Mouse (Mus musculus): ENCODE results near the gene Rec8.

Gene Rec8

GRCm38 (mm10) chr14:55643060-55643907, 25.4 kb downstream of the Rec8 start, which contains the start of gene Tm9sf1:
Gene Tm9sf1 (minus strand): TSS chr14:55643806.
- DNase-seq: peak; percentile 90

- DNase-seq: peak; percentile 34
Observed at GRCm38 (mm10) chr14:55644261-55644888, 26.5 kb downstream of the Rec8 start.

GRCm38 (mm10) chr14:55649884-55650283, 32.0 kb downstream of the Rec8 start, which contains the start of gene Tssk4:
Gene Tssk4 (plus strand): TSS chr14:55650184.
- no peak for DNase-seq

GRCm38 (mm10) chr14:55651528-55651927, 33.7 kb downstream of the Rec8 start:
- DNase-seq: no peak

GRCm38 (mm10) chr14:55656935-55657334, 39.1 kb downstream of the Rec8 start:
- no peak for DNase-seq

GRCm38 (mm10) chr14:55658011-55658410, 40.2 kb downstream of the Rec8 start:
- no peak for DNase-seq

- peak; percentile 87 for DNase-seq
Observed at GRCm38 (mm10) chr14:55659960-55660573, 42.2 kb downstream of the Rec8 start, which contains the start of gene Mdp1. Gene Mdp1 (minus strand): TSS chr14:55660508.

- DNase-seq: no peak
Observed at GRCm38 (mm10) chr14:55660636-55661035, 42.8 kb downstream of the Rec8 start.

GRCm38 (mm10) chr14:55671486-55671832, 53.6 kb downstream of the Rec8 start:
- DNase-seq: no peak

- DNase-seq: peak; percentile 91
Observed at GRCm38 (mm10) chr14:55671833-55672740, 54.2 kb downstream of the Rec8 start, which contains the start of the genes Gmpr2 and Nedd8. Gene Gmpr2 (plus strand): TSS chr14:55671941. Gene Nedd8 (minus strand): TSS chr14:55672124.

- no peak for DNase-seq
Observed at GRCm38 (mm10) chr14:55672741-55673060, 54.9 kb downstream of the Rec8 start.
